Mouse (Mus musculus): Measurements from ENCODE around the gene Plcz1.

DNA sequence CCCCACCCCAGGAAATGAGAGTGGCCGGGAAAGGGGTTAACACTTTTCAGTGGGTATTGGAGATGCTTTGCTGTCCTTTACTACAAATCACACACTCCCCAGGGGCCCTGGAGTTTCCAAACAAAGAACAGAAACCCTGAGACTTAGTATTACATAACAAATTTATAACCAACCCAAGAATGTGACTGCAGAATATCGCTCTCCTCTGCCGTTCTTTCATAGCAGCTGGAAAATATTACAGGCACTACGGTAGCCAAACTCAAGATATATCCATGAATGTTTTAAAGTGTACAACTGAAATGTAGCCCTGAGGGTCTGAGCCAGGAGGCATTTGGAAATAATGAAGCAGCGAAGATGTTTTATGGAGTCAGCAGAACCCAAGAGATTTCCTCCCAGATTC lies 10.2 kb upstream of the Plcz1 start:
- TF ChIP-seq CTCF (IDR thresholded peaks at IDR 0.05; ENCODE audit: low read depth, low read length) = no peak
- TF ChIP-seq POLR2A (IDR thresholded peaks at IDR 0.05; ENCODE audit: insufficient read depth, low read length) = no peak

Data from ES-Bruce4 (cell line).